Mouse (Mus musculus) midbrain, postnatal 0 days (tissue): ENCODE data around the gene Zscan5b. TPM values are rescaled to one million over a fixed set of nuclear protein-coding genes. Genes with fewer than 3 reads are reported as not detected.
"Not testable (repeated sequence)": the region's sequence is repeated elsewhere in the genome, so short reads cannot be mapped to it uniquely, and the experiment has no call there.

ENCODE experiments used
- ATAC-seq: fragments of 200-750 bp; cut with Nextera tagmentation; 2 replicates; pipeline ENCODE4 v1.8.0; 2017; ENCODE audit warnings: moderate number of reproducible peaks, mild to moderate bottlenecking, moderate TSS enrichment, moderate library complexity; ENCODE audit not compliant: low FRiP score
- DNase-seq: peaks from one replicate; pipeline ENCODE4 v3.0.0-alpha.2; 2015; ENCODE audit warnings: low spot score
- H3K27ac ChIP-seq: fragments of 300-500 bp; sonication (generic); 2 replicates; pipeline ENCODE4 v1.5.1; 2014; ENCODE audit warnings: low read depth, mild to moderate bottlenecking, low read length, mixed read lengths
- H3K27me3 ChIP-seq: fragments of 300-500 bp; sonication (generic); 2 replicates; pipeline ENCODE4 v1.6.1; 2014; ENCODE audit warnings: low read length, control low read depth, mixed read lengths; ENCODE audit not compliant: insufficient read depth
- H3K36me3 ChIP-seq: fragments of 300-500 bp; sonication (generic); 2 replicates; pipeline ENCODE4 v1.6.1; 2014; ENCODE audit warnings: low read length, control low read depth, mixed read lengths; ENCODE audit not compliant: insufficient read depth
- H3K4me1 ChIP-seq: fragments of 300-500 bp; sonication (generic); 2 replicates; pipeline ENCODE4 v1.6.1; 2014; ENCODE audit warnings: mild to moderate bottlenecking, control low read depth, antibody characterized with exemption, low read length, mixed read lengths; ENCODE audit not compliant: insufficient read depth
- H3K4me2 ChIP-seq: fragments of 300-500 bp; sonication (generic); 2 replicates; pipeline ENCODE4 v1.6.1; 2014; ENCODE audit warnings: low read depth, mild to moderate bottlenecking, low read length, mixed read lengths; ENCODE audit not compliant: poor library complexity, severe bottlenecking
- H3K4me3 ChIP-seq: fragments of 300-500 bp; sonication (generic); 2 replicates; pipeline ENCODE4 v1.5.1; 2014; ENCODE audit warnings: low read depth, mild to moderate bottlenecking, low read length, moderate library complexity
- H3K9ac ChIP-seq: fragments of 300-500 bp; sonication (generic); replicated peaks from 2 replicates; pipeline ENCODE4 v1.6.1; 2014; ENCODE audit warnings: mild to moderate bottlenecking, low read length, moderate library complexity, mixed read lengths; ENCODE audit not compliant: poor library complexity, severe bottlenecking
- H3K9me3 ChIP-seq: fragments of 300-500 bp; sonication (generic); 2 replicates; pipeline ENCODE4 v1.6.1; 2016; ENCODE audit warnings: low read length, control low read depth
- CTCF ChIP-seq: IDR thresholded peaks from 2 replicates; pipeline ENCODE4 v1.5.1; 2016; ENCODE audit warnings: antibody characterized with exemption, mild to moderate bottlenecking
- WGBS: fragments of 180-500 bp; shearing (Covaris S2); extraction: QIAGEN DNeasy Blood & Tissue Kit; methylation state at CpG from one replicate; pipeline ENCODE4 v1.1.7; 2014; 5-methylcytosine and 5-hydroxymethylcytosine counted together
- polyA plus RNA-seq: library from polyadenylated mRNA; unstranded; fragments of >200 nt; fragmentation: Nextera tagmentation; extraction: Ambion mirVana; gene quantifications from 2 replicates; pipeline ENCODE4 v1.2.1, GENCODE M21; 2015
- total RNA-seq: library from RNA; depleted of rRNA; stranded (reverse); fragments of >200 nt; gene quantifications from 2 replicates; pipeline ENCODE4 v1.2.3, GENCODE M21; 2014; rRNA removed

Zscan5b gene
- total RNA-seq = not detected in 2 replicates
- not detected in 2 replicates for polyA plus RNA-seq

DNA sequence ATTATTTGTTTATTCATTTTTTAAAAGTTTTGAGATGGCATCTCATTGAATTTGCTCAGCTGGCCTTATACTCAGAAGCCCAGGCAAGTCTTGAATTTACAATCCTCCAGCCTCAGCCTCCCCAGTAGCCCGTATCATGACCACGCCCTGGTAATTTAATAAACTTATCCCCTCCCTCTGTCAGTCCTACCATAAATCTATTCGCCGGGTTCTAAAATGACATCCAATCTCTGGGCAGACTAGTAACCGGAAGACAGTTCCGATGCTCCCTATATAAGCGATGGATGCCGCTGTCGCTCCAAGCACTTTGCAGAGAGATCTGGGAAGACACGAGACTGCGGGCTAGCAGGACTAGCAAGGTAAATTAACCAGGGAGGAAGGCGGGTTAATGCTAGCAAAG lies at the start of gene Zscan5b:
Zscan5b (plus strand) TSS at position 301 of the 400 bp plus-strand sequence.
- H3K9ac ChIP-seq = no peak within 1 kb of the TSS
- 93% methylated on average over 12 of the region's 12 CpGs for WGBS
- ATAC-seq (no peak), DNase-seq (no peak)
- no peaks in the 10 kb centered on the region for H3K9me3 ChIP-seq
- H3K27me3 ChIP-seq = no peaks in the 10 kb centered on the region
- no peak within 1 kb of the TSS for H3K27ac ChIP-seq
- no peak for TF ChIP-seq CTCF
- no peak within 1 kb of the TSS for H3K4me3 ChIP-seq
- no peak within 1 kb of the TSS for H3K4me2 ChIP-seq
- no peaks in the 10 kb centered on the region for H3K36me3 ChIP-seq
- no peaks in the 10 kb centered on the region for H3K4me1 ChIP-seq

GRCm38 (mm10) chr7:6172674-6173244 lies 49.3 kb upstream of the Zscan5b start:
- Histone ChIP-seq H3K9me3 (no peaks in the 10 kb centered on the region), H3K36me3 (no peaks in the 10 kb centered on the region), H3K4me2 (peak overlapping the region; percentile 74), H3K4me3 (peak overlapping the region; percentile 63), H3K27ac (peak overlapping the region; percentile 76), H3K9ac (peak overlapping the region; percentile 72), H3K27me3 (no peaks in the 10 kb centered on the region), H3K4me1 (no peaks in the 10 kb centered on the region)
- under 1% methylated on average over 25 of the region's 28 CpGs for WGBS
- ATAC-seq = peak; percentile 25
- no peak for TF ChIP-seq CTCF
- no peak for DNase-seq

GRCm38 (mm10) chr7:6173872-6174271 lies 48.2 kb upstream of the Zscan5b start:
- no peak for TF ChIP-seq CTCF
- H3K4me2 ChIP-seq = 0 out of 2 replicates have a peak overlapping the region, but pooled peaks have one; percentile 74
- H3K27me3 ChIP-seq = no peaks in the 10 kb centered on the region
- ATAC-seq = no peak
- no peak overlapping the region for H3K9ac ChIP-seq
- no peak overlapping the region for H3K27ac ChIP-seq
- H3K36me3 ChIP-seq = no peaks in the 10 kb centered on the region
- no peak overlapping the region for H3K4me3 ChIP-seq
- H3K9me3 ChIP-seq = no peaks in the 10 kb centered on the region
- no peaks in the 10 kb centered on the region for H3K4me1 ChIP-seq
- WGBS = 89% methylated on average over 8 of the region's 8 CpGs
- DNase-seq = no peak

GRCm38 (mm10) chr7:6174365-6174987 lies 47.6 kb upstream of the Zscan5b start:
- H3K9ac ChIP-seq, H3K27me3 ChIP-seq, H3K36me3 ChIP-seq, ATAC-seq, H3K4me3 ChIP-seq, H3K4me2 ChIP-seq, H3K27ac ChIP-seq, H3K4me1 ChIP-seq, H3K9me3 ChIP-seq, DNase-seq: not testable (repeated sequence)
- 87% methylated on average over 9 of the region's 9 CpGs for WGBS
- TF ChIP-seq CTCF = peak; percentile 42

GRCm38 (mm10) chr7:6179013-6179412 lies 43.1 kb upstream of the Zscan5b start:
- Histone ChIP-seq H3K27ac (no peak overlapping the region), H3K9ac (no peak overlapping the region), H3K4me1 (no peaks in the 10 kb centered on the region), H3K27me3 (no peaks in the 10 kb centered on the region), H3K36me3 (peaks cover 6% of the 10 kb centered on the region), H3K4me2 (no peak overlapping the region), H3K4me3 (no peak overlapping the region), H3K9me3 (no peaks in the 10 kb centered on the region)
- ATAC-seq (no peak), DNase-seq (no peak)
- no peak for TF ChIP-seq CTCF

DNA sequence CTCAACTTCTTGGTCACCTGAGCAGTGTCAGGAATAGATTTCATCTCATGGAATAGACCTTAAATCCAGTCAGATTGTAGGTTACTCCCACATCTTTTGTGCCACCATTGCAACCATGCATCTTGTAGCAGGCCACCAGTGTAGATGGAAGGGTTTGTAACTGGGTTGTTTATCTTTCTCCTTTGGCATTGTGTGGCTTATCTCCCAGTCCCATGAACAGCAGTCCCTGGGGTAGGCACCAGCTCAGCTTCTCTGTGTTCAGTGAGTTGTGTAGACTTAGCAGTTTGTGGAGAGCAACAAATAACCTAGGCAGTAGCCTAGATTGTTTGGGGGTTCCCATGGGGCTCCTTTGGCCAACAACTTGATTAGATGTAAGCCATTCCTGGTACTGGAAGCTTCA lies 39.2 kb upstream of the Zscan5b start:
- H3K4me1 ChIP-seq = no peaks in the 10 kb centered on the region
- H3K9ac ChIP-seq = no peak overlapping the region
- no peak overlapping the region for H3K4me2 ChIP-seq
- no peak overlapping the region for H3K27ac ChIP-seq
- H3K9me3 ChIP-seq = no peaks in the 10 kb centered on the region
- DNase-seq = no peak
- no peak for ATAC-seq
- H3K27me3 ChIP-seq = no peaks in the 10 kb centered on the region
- H3K4me3 ChIP-seq = no peak overlapping the region
- H3K36me3 ChIP-seq = peaks cover 33% of the 10 kb centered on the region
- no peak for TF ChIP-seq CTCF
